Mouse (Mus musculus): Measurements from ENCODE around the gene Dnal1. TPM values are rescaled to one million over a fixed set of nuclear protein-coding genes. Genes with fewer than 3 reads are reported as not detected.
"Not testable (repeated sequence)": the region's sequence is repeated elsewhere in the genome, so short reads cannot be mapped to it uniquely, and the experiment has no call there.

Dnal1 gene
- polyA plus RNA-seq, 1 experiment: 8.2 TPM

- no peak overlapping the region for H3K27ac ChIP-seq (ENCODE audit: control insufficient read depth, insufficient read depth, low read depth, low read length)
- no peaks in the 10 kb centered on the region for H3K4me1 ChIP-seq (ENCODE audit: control insufficient read depth, insufficient read depth, low read length)
- no peaks in the 10 kb centered on the region for H3K36me3 ChIP-seq (ENCODE audit: control insufficient read depth, insufficient read depth, low read length)
- H3K4me3 ChIP-seq (ENCODE audit: control insufficient read depth, low read depth, low read length): no peak overlapping the region
- no peak for TF ChIP-seq CTCF (IDR thresholded peaks at IDR 0.05; ENCODE audit: control insufficient read depth, insufficient read depth, insufficient replicate concordance, low read depth, low read length)
- no peak for TF ChIP-seq POLR2A (IDR thresholded peaks at IDR 0.05; ENCODE audit: control insufficient read depth, low read depth, low read length)
- no peaks in the 10 kb centered on the region for H3K27me3 ChIP-seq (ENCODE audit: control insufficient read depth, insufficient read depth, low read length)
These were observed 36.7 kb upstream of the Dnal1 start for GRCm38 (mm10) chr12:84077371-84077990.

GRCm38 (mm10) chr12:84083842-84084241 lies 30.3 kb upstream of the Dnal1 start:
- Histone ChIP-seq H3K36me3 (ENCODE audit: control insufficient read depth, insufficient read depth, low read length) (no peaks in the 10 kb centered on the region), H3K27ac (ENCODE audit: control insufficient read depth, insufficient read depth, low read depth, low read length) (peak overlapping the region; percentile 28; the same call in 1 of the 2 replicates), H3K4me3 (ENCODE audit: control insufficient read depth, low read depth, low read length) (no peak overlapping the region), H3K4me1 (ENCODE audit: control insufficient read depth, insufficient read depth, low read length) (no peaks in the 10 kb centered on the region), H3K27me3 (ENCODE audit: control insufficient read depth, insufficient read depth, low read length) (no peaks in the 10 kb centered on the region)
- TF ChIP-seq CTCF (IDR thresholded peaks at IDR 0.05; ENCODE audit: control insufficient read depth, insufficient read depth, insufficient replicate concordance, low read depth, low read length) (no peak), POLR2A (IDR thresholded peaks at IDR 0.05; ENCODE audit: control insufficient read depth, low read depth, low read length) (no peak)

GRCm38 (mm10) chr12:84084581-84084980 lies 29.6 kb upstream of the Dnal1 start:
- Histone ChIP-seq H3K27ac (ENCODE audit: control insufficient read depth, insufficient read depth, low read depth, low read length) (no peak overlapping the region), H3K4me3 (ENCODE audit: control insufficient read depth, low read depth, low read length) (no peak overlapping the region), H3K36me3 (ENCODE audit: control insufficient read depth, insufficient read depth, low read length) (no peaks in the 10 kb centered on the region), H3K4me1 (ENCODE audit: control insufficient read depth, insufficient read depth, low read length) (no peaks in the 10 kb centered on the region), H3K27me3 (ENCODE audit: control insufficient read depth, insufficient read depth, low read length) (no peaks in the 10 kb centered on the region)
- TF ChIP-seq CTCF (IDR thresholded peaks at IDR 0.05; ENCODE audit: control insufficient read depth, insufficient read depth, insufficient replicate concordance, low read depth, low read length) (no peak), POLR2A (IDR thresholded peaks at IDR 0.05; ENCODE audit: control insufficient read depth, low read depth, low read length) (no peak)

- not testable (repeated sequence) for H3K4me1 ChIP-seq (ENCODE audit: control insufficient read depth, insufficient read depth, low read length); H3K27me3 ChIP-seq (ENCODE audit: control insufficient read depth, insufficient read depth, low read length); H3K36me3 ChIP-seq (ENCODE audit: control insufficient read depth, insufficient read depth, low read length); H3K27ac ChIP-seq (ENCODE audit: control insufficient read depth, insufficient read depth, low read depth, low read length); H3K4me3 ChIP-seq (ENCODE audit: control insufficient read depth, low read depth, low read length)
These were observed 19.5 kb upstream of the Dnal1 start for GRCm38 (mm10) chr12:84094666-84095065.

DNA sequence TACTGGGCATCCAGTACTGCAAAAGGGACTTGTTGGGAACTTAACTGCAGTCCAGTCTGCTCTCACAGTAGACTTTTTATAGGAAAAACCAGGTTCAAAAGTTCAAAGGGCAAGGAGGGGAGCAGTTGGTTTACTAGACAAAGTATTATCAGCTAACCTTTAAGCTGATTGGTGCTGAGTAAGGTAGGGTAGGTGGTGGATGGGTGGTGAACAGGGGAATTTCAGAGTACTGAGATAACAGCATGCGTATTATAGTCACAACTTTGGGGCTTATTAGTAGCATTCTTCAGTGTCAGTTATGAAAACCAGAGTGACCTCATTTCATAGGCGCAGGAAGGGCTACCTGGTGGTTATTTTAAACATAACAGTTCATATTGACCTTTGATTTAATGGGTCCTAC lies 14.6 kb upstream of the Dnal1 start:
- TF ChIP-seq CTCF (IDR thresholded peaks at IDR 0.05; ENCODE audit: control insufficient read depth, insufficient read depth, insufficient replicate concordance, low read depth, low read length) (no peak), POLR2A (IDR thresholded peaks at IDR 0.05; ENCODE audit: control insufficient read depth, low read depth, low read length) (no peak)
- H3K4me3 ChIP-seq (ENCODE audit: control insufficient read depth, low read depth, low read length): no peak overlapping the region

GRCm38 (mm10) chr12:84100071-84100470 lies 14.1 kb upstream of the Dnal1 start:
- no peaks in the 10 kb centered on the region for H3K4me1 ChIP-seq (ENCODE audit: control insufficient read depth, insufficient read depth, low read length)
- H3K36me3 ChIP-seq (ENCODE audit: control insufficient read depth, insufficient read depth, low read length): no peaks in the 10 kb centered on the region
- TF ChIP-seq CTCF (IDR thresholded peaks at IDR 0.05; ENCODE audit: control insufficient read depth, insufficient read depth, insufficient replicate concordance, low read depth, low read length) (no peak), POLR2A (IDR thresholded peaks at IDR 0.05; ENCODE audit: control insufficient read depth, low read depth, low read length) (no peak)
- H3K27me3 ChIP-seq (ENCODE audit: control insufficient read depth, insufficient read depth, low read length): no peaks in the 10 kb centered on the region
- H3K4me3 ChIP-seq (ENCODE audit: control insufficient read depth, low read depth, low read length): no peak overlapping the region
- H3K27ac ChIP-seq (ENCODE audit: control insufficient read depth, insufficient read depth, low read depth, low read length): no peak overlapping the region

More for the DNA sequence above, 14.6 kb upstream of the Dnal1 start:
- Histone ChIP-seq H3K27ac (ENCODE audit: control insufficient read depth, insufficient read depth, low read depth, low read length) (no peak overlapping the region), H3K27me3 (ENCODE audit: control insufficient read depth, insufficient read depth, low read length) (no peaks in the 10 kb centered on the region), H3K4me1 (ENCODE audit: control insufficient read depth, insufficient read depth, low read length) (no peaks in the 10 kb centered on the region), H3K36me3 (ENCODE audit: control insufficient read depth, insufficient read depth, low read length) (no peaks in the 10 kb centered on the region)

DNA sequence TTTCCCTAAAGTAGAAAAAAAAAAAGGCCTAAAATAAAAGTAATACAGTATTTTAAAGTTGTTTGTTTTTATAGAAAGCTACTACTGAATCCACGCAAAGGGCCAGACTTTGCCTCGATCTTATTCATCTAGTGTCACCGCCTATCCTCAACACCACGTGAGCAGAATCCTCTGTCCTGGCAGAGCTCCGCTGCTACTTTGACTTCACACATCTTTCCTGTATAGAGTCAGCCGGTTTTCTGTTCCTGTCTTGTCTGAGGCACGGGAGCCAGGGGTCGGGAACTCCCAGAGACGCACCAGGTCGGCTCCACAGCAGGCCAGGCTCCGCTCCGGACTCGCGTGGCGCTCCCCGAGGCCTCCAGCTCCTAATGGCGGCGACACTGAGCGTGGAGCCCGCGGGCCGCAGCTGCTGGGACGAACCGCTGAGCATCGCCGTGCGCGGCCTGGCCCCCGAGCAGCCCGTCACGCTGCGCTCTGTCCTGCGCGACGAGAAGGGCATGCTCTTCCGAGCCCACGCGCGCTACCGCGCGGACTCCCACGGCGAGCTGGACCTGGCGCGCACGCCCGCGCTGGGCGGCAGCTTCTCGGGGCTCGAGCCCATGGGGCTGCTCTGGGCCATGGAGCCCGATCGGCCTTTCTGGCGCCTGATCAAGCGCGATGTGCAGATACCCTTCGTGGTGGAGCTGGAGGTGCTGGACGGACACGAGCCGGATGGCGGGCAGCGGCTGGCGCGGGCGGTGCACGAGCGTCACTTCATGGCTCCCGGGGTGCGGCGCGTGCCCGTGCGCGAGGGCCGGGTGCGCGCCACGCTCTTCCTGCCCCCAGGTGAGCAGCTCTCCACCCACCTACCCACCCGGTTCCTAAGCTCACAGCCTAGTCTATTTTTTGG lies 13.3 kb upstream of the Dnal1 start, which contains the start of gene Acot6:
Acot6 (plus strand) TSS at position 51 of the 889 bp plus-strand sequence.
- H3K4me3 ChIP-seq (ENCODE audit: control insufficient read depth, low read depth, low read length): peak within 1 kb of the TSS; percentile 73
- not testable (repeated sequence) for H3K27ac ChIP-seq (ENCODE audit: control insufficient read depth, insufficient read depth, low read depth, low read length); H3K27me3 ChIP-seq (ENCODE audit: control insufficient read depth, insufficient read depth, low read length); H3K36me3 ChIP-seq (ENCODE audit: control insufficient read depth, insufficient read depth, low read length); H3K4me1 ChIP-seq (ENCODE audit: control insufficient read depth, insufficient read depth, low read length)
